Mouse (Mus musculus) frontal cortex, postnatal 10 days (tissue): ENCODE measurements around the gene Tanc1.
A peak's percentile ranks its signal among the peaks of the same experiment; 100 is the strongest.

Source experiments
- DNase-seq, 2 experiments: peaks; one replicate each; pipeline ENCODE4 v3.0.0; 2022; ENCODE audit warnings: low spot score in 2 of 2, mixed read lengths in 1 of 2

Tanc1 gene

GRCm38 (mm10) chr2:59716461-59716860 is 104.6 kb downstream of the Tanc1 start:
- DNase-seq, result no peak

DNA sequence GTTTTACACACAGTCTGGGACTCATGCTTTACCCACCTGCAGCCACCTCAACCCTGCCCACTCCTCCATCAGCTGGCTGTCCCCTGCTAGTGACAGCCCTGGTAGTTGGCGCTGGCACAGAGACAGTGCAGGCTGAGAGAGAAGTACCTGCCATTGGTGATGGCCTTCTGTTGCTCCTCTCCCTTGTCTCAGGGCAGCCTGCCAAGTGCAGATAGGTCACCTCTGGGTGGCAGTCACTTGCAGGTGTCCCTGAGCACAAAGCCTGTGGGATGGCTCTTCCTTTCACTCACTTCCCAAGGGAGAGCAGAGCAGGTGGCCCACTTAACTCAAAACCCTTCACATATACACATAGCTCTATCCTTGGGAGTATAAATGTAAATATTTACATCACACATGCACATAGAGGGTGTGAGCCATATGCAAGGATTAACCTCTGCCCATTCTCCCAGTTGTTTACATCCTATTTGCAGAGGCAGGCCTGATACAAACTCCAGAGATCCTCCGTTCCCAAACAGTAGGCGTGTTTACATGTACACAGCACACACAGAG is 106.0 kb downstream of the Tanc1 start:
- DNase-seq, result no peak

- DNase-seq, result no peak
These were observed 107.0 kb downstream of the Tanc1 start for GRCm38 (mm10) chr2:59718601-59719416.

DNA sequence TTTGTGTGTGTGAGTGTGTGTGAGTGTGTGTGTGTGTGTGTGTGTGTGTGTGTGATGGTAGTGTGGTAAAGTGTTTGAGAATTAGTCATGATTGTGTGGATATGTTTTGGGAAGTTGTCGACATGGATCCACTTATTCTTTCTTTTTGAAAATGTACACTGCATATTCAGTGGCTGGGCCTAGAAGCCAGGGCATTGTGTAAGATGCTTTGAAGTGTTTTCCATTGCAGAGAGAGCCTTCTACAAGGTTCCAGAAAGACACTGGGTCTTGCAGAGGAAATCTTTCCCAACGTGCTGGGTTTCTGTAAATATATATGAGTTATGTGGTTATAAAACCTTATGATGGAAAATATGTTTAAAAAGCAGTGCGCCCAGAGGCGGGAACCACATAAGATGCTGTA is 108.0 kb downstream of the Tanc1 start:
- DNase-seq, result no peak

DNA sequence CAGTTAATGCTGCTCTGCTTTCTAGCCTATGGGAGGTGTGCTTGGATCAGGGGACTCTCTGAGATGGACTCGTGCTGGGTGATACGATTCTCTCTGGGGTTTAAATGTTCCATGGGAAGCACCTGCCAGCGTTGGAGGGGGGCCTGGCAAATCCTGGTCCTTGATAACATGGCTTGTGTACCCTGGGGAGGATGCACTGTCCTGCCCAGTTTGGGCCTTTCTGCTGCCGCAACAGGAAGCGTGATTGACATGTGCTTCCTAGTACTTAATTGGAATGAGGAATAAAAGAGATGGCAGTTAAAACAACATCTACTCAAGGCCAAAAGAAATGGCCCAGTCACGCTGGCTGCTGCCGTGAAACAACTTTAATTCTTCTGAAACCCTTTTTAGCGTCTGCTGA is 109.3 kb downstream of the Tanc1 start:
- DNase-seq, result no peak

DNA sequence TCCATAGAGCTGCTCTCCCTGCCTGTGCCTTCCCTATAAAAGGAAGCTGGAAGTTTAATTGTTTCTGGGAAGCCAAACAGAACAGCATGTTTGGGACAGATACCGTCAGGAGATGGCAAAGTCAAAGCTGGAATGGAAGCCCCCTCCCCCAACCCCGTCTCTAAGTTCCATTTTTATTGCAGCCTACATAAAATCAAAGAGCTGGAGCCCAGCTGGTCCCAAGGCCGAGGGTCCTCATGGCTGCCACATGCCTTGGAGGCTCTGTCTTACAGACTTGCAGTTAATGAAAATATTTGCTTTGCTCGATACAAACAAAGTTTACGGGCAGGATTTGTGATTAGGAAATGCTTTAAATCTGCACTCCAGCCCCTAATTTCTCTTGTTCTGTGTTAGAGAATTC is 109.9 kb downstream of the Tanc1 start:
- no peak for DNase-seq

- DNase-seq, result no peak
These were observed 111.5 kb downstream of the Tanc1 start for GRCm38 (mm10) chr2:59723311-59723710.

DNA sequence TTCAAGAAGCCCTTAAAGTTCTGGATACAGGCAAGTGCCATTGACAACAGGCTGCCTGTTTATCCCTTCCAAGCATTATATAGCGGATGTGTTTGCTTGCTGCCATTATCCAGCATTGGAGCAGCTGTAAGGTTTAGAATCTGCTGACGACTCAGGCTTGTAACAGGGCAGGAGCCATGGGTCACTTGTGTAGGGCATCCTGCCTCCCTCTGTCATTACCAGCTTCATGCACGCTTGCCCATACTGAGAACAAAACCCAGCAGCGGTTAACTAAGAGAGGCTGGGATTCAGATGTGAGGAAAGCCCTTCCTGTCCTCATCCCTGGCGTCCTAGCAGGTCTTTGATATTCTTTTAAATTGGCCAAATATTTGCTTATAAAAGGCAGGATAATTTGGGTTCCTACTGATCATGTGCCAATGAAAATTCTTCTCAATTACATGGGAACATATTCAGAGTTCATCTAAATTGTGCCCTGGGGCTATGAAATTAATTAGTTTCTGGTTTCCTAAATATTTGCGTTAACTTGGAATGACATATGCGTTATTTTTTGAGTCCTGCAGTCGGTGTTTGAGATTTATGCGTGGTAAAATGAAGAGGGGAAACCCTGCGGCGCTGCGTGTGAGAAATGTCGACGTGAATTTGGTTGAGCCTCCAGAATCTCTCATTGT is 113.8 kb downstream of the Tanc1 start:
- DNase-seq, result no peak

DNA sequence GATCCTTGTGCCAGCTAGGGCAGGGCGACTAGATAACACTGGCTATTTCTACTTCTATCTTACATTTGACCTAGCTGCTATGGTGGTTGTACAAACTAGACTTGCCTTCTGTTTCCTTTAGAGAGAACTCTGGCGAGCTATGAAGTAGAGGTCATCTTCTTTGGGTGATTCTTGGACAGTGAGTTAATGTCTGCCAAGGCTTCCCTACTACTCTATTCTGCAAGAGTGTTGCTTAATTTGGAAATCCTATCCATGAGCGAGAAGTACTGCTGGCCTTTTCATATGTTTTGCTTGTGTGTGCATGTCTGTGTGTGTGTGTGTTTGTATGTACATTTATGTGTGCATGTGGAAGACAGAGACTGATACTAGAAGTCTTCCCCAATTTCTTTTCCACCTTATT is 120.0 kb downstream of the Tanc1 start:
- DNase-seq, result no peak

DNA sequence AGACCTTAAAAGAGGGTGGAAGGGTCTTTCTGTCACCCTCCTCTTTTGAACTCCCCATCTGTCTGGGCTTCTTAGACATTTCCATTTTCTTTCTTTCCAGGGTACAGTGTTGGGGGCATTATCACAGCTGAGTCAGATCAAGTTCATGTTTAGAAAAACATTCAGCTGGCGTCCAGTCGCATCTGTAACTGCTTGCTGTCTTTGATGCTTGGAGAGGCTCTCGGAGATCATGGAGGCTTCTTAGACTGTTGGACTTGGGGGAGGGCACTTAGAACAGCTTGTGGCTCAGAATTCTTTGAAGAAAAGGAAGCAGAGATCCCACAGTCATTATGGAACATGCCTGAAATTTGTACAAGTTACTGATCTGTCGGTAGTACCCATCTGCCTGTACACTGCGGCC is 121.6 kb downstream of the Tanc1 start:
- DNase-seq, result no peak

DNA sequence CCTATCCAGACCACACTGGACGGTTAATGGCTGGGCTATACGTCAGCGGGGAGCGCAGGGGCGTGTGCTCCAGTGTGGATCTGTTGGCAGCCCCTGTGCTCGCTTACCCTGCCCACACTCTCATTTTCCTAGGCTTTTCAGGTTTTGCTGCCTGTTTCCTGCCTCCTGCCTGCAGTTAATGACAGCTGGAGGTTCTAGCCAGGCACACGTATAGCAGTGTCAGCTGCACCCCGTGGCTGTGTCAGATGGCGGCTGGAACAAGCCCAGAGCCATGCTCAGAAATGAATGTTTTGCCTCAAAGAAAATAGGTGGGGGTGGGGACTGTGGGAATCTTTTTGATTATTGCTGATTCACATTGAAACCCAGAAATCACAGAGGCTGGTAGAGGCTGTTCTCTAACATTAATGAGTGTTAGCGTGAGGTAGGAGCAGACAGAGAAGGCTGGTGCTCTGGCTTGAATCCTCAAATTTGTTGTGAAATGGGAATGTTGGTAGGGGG is 124.6 kb downstream of the Tanc1 start:
- DNase-seq, result no peak

GRCm38 (mm10) chr2:59737368-59737767 is 125.5 kb downstream of the Tanc1 start:
- no peak for DNase-seq

DNA sequence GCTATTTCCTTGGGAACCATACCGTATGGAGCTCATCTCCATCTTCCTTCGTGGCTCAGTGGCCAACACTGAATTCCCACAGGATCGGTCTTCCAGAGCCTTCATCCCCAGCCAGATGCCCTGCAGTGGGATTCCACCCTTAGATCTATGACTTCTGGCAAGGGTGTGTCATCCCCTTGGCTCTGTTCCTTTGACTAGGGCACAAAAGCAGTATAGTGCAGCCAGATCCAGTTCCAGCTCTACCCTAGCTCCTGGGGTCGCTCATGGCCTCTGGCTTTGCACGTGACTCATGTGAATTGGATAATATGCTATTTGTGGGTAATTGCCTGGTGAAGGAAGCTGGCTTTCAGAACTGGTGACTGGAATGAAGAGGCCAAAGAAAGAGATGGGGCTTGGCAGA is 126.5 kb downstream of the Tanc1 start:
- no peak for DNase-seq

DNA sequence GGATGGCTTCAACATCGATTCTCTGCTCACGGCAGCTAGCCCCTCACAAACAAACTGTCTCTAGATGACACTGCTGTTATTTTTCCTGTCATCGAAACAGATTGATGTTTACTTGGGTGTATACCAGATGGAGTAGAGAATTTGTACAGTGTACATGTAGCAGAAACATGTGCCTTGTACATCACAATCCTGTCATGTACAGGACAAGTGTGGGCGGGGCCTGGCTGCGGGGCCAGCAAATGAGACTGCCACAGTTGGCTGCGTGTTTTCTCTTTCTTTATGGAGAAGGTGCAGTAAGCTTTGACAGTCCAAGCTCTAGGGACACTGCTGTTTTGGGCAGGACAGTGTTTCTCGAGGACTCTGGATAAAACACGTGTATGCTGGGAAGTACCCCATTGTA is 127.2 kb downstream of the Tanc1 start:
- DNase-seq, result no peak

- DNase-seq, result no peak
These were observed 130.8 kb downstream of the Tanc1 start for GRCm38 (mm10) chr2:59742500-59743116.

DNA sequence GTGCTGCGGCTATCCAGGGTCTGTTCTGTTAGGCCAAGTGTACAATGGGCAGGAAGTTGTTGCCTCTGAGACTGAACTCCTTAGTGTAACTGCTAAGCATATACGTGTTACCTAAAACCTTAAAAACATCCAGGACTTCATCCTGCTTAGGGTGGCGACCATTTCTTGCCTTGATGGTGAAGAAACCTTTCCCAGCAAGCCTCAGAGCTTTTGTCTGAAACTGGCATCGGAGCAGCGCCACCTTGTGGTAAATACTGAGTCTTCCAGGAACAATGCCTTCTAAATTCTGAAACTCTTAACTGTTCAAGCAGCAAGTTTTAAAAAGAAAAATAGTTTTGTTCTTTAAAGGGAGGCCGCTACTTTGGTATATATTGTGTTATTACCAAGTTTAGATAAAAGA is 133.6 kb downstream of the Tanc1 start:
- peak in 1 of 2 experiments; percentile 51 for DNase-seq

GRCm38 (mm10) chr2:59746070-59746469 is 134.2 kb downstream of the Tanc1 start:
- no peak for DNase-seq

- DNase-seq, result no peak
These were observed 135.9 kb downstream of the Tanc1 start for GRCm38 (mm10) chr2:59747757-59748156.

- no peak for DNase-seq
These were observed 137.5 kb downstream of the Tanc1 start for GRCm38 (mm10) chr2:59749371-59749770.

DNA sequence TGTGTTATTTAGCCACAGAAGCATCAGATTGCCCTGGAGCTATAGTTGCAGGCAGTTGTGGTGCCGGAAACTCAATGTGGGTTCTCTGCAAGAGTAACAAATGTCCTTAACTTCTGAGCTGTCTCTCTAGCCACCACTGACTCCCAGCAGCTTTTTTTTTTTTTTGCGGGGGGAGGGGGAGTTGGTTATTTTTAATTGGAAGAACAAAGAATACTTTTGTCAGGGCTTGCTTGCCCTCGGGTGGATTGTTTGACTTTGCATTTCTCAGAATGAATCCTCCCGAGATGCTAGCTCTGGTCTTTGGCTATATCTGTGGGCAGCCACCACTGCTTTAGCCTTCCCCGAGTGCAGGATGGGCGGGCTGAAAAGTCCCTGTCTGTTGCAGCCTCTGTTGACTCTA is 139.3 kb downstream of the Tanc1 start:
- no peak for DNase-seq

DNA sequence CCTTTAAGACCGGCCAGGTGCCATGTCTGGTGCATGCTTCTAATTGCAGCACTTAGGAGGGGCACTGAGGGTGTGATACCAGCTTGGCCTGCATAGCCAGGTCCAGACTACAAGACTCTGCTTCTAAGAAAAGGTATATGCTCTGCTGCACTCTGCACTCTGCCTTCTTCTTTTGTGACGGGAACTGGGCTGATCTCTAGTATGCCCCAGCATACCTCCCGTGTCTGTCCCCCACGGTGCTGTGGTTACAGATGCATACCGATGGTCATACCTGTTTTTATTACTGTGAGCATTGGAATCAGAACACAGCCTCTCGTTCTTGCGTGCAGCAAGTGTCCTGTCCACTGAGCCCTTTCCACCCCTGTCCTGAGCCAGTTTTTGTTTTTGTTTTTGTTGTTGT is 140.3 kb downstream of the Tanc1 start:
- no peak for DNase-seq

GRCm38 (mm10) chr2:59752766-59753165 is 140.9 kb downstream of the Tanc1 start:
- no peak for DNase-seq
